Mouse (Mus musculus) forelimb bud, embryonic 11.5 days (tissue): ENCODE data around the gene Uba1.
A peak's percentile ranks its signal among the peaks of the same experiment; 100 is the strongest.

Experiments used
- DNase-seq: peaks from one replicate; pipeline ENCODE4 v3.0.0-alpha.2; 2012; ENCODE audit warnings: low read depth, low spot score

Gene Uba1

GRCm38 (mm10) chrX:20658026-20658652 is at the start of gene Uba1:
Gene Uba1 (plus strand): TSS chrX:20658326.
- DNase-seq = peak; percentile 87

DNA sequence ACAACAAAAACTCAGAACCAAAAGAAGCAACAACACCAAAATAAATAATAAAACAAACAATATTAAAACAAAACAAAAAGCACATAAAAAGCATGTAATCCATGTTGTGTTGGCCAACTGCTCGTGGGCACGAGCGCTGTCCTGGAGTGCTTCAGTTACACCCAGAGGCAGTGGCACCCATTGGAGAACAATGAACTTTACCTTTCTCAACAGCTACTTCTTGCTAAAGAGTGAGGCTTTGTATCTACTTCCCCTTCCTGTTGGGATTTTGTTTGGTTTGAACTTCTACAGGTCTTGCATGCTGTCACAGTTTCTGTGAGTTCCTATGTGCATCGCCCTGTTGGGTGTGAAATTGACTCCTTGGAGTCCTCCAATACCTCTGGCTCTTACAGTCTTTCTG is 49.6 kb upstream of the Uba1 start:
- no peak for DNase-seq

DNA sequence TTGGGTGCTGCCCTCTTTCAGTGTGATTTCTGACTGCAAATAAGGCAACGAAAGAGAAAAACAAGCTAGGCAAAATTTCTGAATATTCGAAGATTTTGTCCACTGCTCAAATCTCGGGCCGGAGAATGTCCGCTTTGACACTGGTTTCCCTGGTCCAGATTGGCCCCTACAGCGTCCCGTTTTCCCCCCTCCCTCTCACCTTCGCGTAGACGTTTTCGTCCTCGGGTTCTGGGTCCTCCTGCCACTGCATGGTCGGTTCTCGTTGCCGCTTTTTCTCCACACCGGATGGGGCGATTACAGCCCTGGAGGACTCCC is 41.3 kb upstream of the Uba1 start:
- DNase-seq = no peak

GRCm38 (mm10) chrX:20617176-20617902 is 40.8 kb upstream of the Uba1 start, which contains the start of the genes Rbm10 and Ndufb11:
Gene Rbm10 (plus strand): TSS chrX:20617503.
Gene Ndufb11 (minus strand): TSS chrX:20617619.
- peak; percentile 70 for DNase-seq

GRCm38 (mm10) chrX:20617903-20618399 is 40.2 kb upstream of the Uba1 start:
- DNase-seq = peak; percentile 9

- DNase-seq = no peak
These were observed 20.0 kb upstream of the Uba1 start for GRCm38 (mm10) chrX:20638141-20638540.

DNA sequence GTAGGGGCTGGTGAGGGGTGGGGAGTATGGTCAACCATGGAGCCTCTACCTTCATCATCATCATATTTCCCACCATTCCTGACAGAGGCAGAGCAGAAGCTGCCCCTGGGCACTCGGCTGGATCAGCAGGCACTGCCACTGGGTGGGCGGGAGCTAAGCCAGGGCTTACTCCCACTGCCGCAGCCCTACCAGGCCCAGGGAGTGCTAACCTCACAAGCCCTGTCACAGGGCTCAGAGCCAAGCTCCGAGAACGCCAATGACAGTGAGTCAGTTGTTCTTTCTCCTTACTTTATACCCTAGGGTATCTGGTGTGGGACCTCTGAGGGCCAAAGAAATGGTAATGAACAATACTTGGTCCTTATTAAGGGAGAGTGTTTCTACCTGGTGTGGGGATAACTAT is 13.3 kb upstream of the Uba1 start:
- DNase-seq = no peak

GRCm38 (mm10) chrX:20657593-20657992 is 533 bp upstream of the Uba1 start:
- DNase-seq = no peak

DNA sequence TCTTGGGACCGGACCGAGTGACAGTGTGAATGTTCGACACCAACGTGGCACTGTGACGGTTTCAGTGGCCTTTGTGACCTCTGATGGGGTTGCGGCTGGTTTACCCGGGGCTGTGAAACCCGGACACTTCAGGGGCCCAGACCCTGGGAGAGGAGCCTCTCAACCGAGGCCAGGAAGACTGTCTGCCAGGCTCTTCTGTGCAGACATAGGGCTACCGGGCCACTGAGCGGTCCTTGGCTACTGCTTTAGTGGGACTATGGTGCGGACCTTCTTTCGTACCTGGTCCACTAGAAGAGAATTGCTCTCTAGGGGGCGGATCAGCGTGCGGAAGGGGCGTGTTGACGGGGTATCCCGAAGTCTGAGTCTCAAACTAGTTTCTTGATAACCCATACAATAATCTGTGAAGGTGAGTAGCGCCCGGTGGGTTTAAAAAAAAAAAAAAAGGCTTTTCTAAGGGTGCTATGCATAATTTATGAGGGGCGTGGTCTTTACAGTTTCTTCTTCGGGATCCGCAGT is 823 bp downstream of the Uba1 start:
- DNase-seq = no peak

DNA sequence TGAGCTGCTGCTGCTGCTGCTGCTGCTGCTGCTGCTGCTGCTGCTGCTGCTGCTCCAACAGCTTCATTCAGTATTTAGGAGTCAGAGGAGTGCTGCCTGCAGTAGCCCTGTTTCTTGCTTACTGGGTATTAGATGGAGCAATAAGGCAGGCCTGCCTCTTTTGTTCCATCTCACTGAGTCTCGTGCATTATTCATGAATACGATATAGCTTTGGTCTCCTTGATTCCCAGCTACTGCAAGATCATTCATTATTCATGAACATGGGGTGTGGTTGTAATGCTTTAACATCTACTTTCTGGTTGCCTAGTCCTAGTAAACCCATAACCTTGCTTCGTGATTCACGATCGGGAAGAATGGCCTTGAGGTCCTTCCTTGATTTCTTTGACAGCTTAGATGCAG is 4.2 kb downstream of the Uba1 start:
- DNase-seq = no peak

DNA sequence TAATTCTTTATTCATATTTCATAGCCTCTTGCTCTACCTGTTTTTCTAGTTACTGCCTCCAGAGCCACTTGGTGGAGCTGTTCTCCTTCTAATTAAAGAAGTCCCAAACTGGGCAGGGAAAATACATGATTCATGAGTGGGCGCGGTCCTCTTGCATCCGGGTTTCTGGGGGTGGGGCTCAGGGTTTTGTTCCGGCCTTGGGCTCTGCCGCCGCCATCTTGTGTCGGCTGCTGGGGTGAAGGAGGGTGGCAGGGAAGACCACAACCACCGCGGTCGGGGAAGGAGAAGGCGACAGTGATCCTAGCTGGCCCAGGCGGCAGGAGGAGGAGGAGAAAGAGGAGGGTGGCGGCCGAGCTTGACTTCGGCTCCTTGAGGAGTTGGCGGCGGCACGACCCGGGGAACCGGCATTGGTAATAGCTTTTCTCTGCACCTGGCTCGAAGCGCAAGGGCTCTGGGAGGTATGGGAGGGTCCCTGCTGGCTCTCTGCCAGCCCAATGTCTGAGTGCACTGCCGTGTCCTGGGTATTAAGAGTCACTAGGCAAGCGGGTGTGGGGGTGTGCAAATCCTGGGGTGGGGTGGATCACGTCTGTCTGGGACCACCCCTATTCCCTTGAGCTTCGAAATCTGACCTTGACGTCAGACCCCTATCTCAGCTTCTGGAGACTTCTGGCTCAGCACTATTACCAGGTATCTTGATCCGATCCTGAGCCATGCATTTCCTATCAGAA is 4.8 kb downstream of the Uba1 start:
- DNase-seq = peak; percentile 82

- no peak for DNase-seq
These were observed 5.3 kb downstream of the Uba1 start for GRCm38 (mm10) chrX:20663444-20663790.

DNA sequence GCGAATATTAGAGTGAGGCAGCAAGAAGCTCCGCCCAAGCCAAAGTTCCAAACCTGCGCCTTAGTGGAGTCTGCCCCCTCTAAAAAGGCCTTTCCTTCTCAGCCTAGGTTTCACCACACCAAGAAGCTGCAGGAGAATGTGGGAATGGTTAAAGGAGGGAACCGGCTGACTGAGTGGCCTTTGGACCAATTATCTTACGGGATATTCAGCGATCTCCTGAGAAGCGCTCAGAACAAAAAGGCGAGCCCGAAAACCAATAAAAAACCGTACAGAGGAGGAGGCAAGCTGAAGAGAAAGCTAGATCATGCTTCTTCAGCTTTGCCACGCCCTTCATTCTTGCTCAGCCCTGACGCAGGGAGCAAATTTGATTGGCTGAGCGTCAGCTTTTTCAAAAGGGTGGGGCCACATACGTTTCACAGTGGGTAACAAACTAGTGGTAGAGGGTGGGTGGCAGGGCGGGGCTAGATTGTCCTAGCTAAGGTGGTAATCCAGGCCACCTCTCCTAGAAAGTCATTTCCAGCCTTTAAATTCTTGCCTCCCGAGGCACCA is 29.5 kb downstream of the Uba1 start, which contains the start of gene Cdk16:
Gene Cdk16 (plus strand): TSS at position 436 of the 549 bp plus-strand sequence.
- DNase-seq = peak; percentile 89

DNA sequence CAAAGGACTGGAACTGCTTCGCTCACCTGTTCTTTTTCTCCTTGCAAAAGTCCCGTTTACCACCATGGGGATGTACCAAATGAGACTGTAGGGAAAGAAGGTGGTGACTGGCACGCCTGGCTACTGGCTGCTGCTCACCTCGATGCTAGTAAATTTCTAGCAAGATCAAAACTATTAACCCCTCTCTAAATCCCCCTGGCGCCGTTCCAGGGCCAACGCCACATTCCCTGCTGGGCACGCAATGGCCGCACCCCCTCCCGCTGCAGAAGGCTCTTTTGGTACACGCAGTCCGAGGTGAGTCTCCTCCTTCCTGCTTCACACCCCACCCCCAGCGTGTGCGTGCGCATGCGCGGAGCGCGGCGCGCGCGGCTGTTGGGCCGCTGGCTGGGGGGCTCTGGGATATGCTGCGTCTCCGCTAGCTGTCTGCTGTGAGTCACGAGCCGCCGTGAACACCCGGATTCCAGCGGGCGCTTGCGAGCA is 30.0 kb downstream of the Uba1 start:
- peak; percentile 88 for DNase-seq

- peak; percentile 47 for DNase-seq
These were observed 30.5 kb downstream of the Uba1 start for GRCm38 (mm10) chrX:20688615-20689014.

GRCm38 (mm10) chrX:20691566-20691965 is 33.4 kb downstream of the Uba1 start:
- DNase-seq = no peak

- DNase-seq = no peak
These were observed 34.5 kb downstream of the Uba1 start for GRCm38 (mm10) chrX:20692616-20693015.

GRCm38 (mm10) chrX:20695842-20696241 is 37.7 kb downstream of the Uba1 start:
- no peak for DNase-seq

- DNase-seq = peak; percentile 62
These were observed 45.7 kb downstream of the Uba1 start, which contains the start of gene Usp11 for GRCm38 (mm10) chrX:20703741-20704290. Gene Usp11 (plus strand): TSS chrX:20703906.

DNA sequence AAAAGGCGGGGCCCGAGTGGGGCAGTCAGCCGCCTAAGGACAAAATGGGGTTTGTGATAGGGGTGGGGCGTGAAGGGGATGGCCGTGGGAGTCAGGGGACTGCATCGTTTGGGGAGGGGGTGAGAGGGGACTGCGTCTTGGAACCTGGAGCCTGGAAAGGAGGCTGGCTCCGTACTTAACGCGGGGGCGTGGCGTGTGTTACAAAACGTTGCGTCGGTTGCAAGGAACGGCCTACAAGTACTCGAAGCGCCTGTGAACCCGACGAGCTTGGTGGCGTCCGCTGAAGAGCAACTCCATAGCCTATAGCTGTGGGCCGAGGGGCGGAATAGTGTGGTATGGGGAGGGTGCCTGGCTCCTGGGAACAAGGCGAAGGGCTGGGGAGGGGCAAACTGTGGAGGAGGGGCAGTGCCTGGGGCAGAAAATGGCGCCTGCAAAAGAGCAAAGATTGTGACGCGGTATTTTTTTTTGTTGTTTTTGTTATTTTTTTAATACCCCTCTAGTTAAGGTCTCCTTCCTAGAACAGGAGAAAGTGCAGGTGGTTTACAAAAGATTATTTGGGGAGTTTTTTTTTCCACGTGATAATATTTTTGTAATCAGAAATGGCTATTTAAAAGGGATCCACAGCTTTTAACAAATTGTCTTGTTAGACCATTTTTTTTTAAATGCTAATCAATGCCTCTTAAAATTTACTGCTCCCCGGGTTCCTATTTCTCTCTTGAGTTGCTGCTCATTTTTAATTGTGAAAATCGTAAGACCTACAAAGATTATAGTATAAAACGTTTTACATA is 46.4 kb downstream of the Uba1 start:
- DNase-seq = peak; percentile 85

DNA sequence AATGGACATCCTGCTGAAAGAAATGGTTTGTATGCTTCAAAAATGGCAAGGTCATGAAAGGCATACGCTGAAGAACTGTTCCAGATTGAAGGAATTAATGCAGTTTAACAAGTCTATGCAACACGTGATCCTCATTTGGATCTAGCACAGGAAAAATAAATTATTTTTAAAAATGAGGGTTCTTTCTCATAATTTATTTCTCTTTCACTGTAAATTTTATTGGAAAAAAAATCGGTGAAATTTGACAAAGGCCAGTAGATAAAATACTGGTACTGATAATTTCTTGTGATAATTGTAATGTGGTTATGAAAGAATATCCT is 46.9 kb downstream of the Uba1 start:
- no peak for DNase-seq
